In the genomic region with DNA sequence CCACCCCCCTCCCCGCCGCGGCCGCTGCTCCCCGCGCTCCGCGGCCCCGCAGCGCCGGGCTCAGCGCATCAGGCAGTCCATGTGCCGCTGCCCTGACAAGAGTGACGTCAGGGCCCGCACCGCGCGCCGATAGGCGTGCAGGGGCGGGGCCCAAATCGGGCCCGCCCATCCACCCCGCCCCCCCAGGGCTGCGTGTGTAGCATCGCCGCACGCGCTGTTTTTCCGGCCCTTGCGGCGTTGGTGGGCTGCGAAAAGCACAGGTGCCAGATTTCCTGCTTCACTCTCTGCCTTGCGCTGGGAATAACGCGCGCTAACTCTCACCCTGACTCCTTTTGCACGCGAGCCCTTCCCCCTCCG, we compare ENCODE assay signal across 8 mouse cellular contexts. TPM values are rescaled to one million over a fixed set of nuclear protein-coding genes. Genes with fewer than 3 reads are reported as not detected.
DNase-seq lines count a peak whose midpoint lies in the region; ATAC-seq lines count a peak whose summit lies in the region.

A gene (minus strand): TSS at position 79 of the 357 bp plus-strand sequence.

- intact Hi-C loops in left cerebral cortex, postnatal 4 days (cut with DNase I) = no loop called here

- no peaks in the 10 kb centered on the region for H3K9me3 ChIP-seq in embryonic facial prominence, embryonic 11.5 days (replicated peaks; ENCODE audit: control insufficient read depth, low read length)
- H3K9me3 ChIP-seq in midbrain, embryonic 11.5 days (ENCODE audit: control insufficient read depth, low read length) = no peaks in the 10 kb centered on the region

- peaks cover 23% of the 10 kb centered on the region for H3K27me3 ChIP-seq in embryonic facial prominence, embryonic 11.5 days (ENCODE audit: control insufficient read depth, insufficient read depth, low read length)
- H3K27me3 ChIP-seq in midbrain, embryonic 11.5 days (ENCODE audit: control insufficient read depth, insufficient read depth, low read length) = peaks cover 44% of the 10 kb centered on the region

- ATAC-seq in embryonic facial prominence, embryonic 11.5 days (replicated peaks; ENCODE audit: insufficient number of reproducible peaks, low FRiP score, low TSS enrichment, low read depth) = peak; percentile 93
- peak; percentile 97 for ATAC-seq in midbrain, embryonic 11.5 days (ENCODE audit: low FRiP score)

- 0% methylated on average over 30 of the region's 40 CpGs for WGBS in embryonic facial prominence, embryonic 11.5 days
- 0% methylated on average over 37 of the region's 40 CpGs for WGBS in midbrain, embryonic 11.5 days

- peak within 1 kb of the TSS; percentile 41 for H3K4me3 ChIP-seq in embryonic facial prominence, embryonic 11.5 days (ENCODE audit: low read depth, low read length)
- H3K4me3 ChIP-seq in midbrain, embryonic 11.5 days (ENCODE audit: low read depth, low read length) = peak within 1 kb of the TSS; percentile 25

- peak within 1 kb of the TSS; percentile 85 for H3K4me2 ChIP-seq in embryonic facial prominence, embryonic 11.5 days (ENCODE audit: low read depth, low read length)
- peak within 1 kb of the TSS; percentile 87 for H3K4me2 ChIP-seq in midbrain, embryonic 11.5 days

- no peak within 1 kb of the TSS for H3K27ac ChIP-seq in embryonic facial prominence, embryonic 11.5 days (replicated peaks; ENCODE audit: low read depth, low read length)
- H3K27ac ChIP-seq in midbrain, embryonic 11.5 days (ENCODE audit: low read depth, low read length) = no peak within 1 kb of the TSS

- peak within 1 kb of the TSS; percentile 48 for H3K9ac ChIP-seq in embryonic facial prominence, embryonic 11.5 days (replicated peaks; ENCODE audit: low read length)
- H3K9ac ChIP-seq in midbrain, embryonic 11.5 days (ENCODE audit: low read length) = peak within 1 kb of the TSS; percentile 36; the same call in 1 of the 2 replicates

- no peaks in the 10 kb centered on the region for H3K36me3 ChIP-seq in embryonic facial prominence, embryonic 11.5 days (replicated peaks; ENCODE audit: control insufficient read depth, insufficient read depth, low read depth, low read length)
- no peaks in the 10 kb centered on the region for H3K36me3 ChIP-seq in midbrain, embryonic 11.5 days (ENCODE audit: control insufficient read depth, insufficient read depth, low read length)

- no peaks in the 10 kb centered on the region for H3K4me1 ChIP-seq in embryonic facial prominence, embryonic 11.5 days (ENCODE audit: control insufficient read depth, insufficient read depth, low read length)
- H3K4me1 ChIP-seq in midbrain, embryonic 11.5 days (ENCODE audit: control insufficient read depth, insufficient read depth, low read length) = peaks cover 17% of the 10 kb centered on the region

- peak; percentile 90 for DNase-seq in adrenal gland, postnatal 25 days
- peak; percentile 95 for DNase-seq in embryonic facial prominence, embryonic 11.5 days (ENCODE audit: low spot score)
- peak; percentile 99 for DNase-seq in heart, adult 11 months
- peak; percentile 90 for DNase-seq in kidney, adult 11 months
- DNase-seq in left cerebral cortex, postnatal 4 days = peak; percentile 94
- DNase-seq in midbrain, embryonic 11.5 days (ENCODE audit: low spot score, missing footprints) = peak; percentile 100
- DNase-seq in right cerebral cortex, postnatal 4 days = peak; percentile 95
- peak; percentile 87 for DNase-seq in yolk sac, embryonic 10.5 days (ENCODE audit: low spot score)

RNA-seq across cellular contexts. Expression of the gene that starts here (rescaled TPM):
- 17.9 and 22.8 TPM in 2 replicates for total RNA-seq in adrenal gland, postnatal 25 days (2021)
- polyA plus RNA-seq in embryonic facial prominence, embryonic 11.5 days (2014; fragmentation: Nextera tagmentation; extraction: Ambion mirVana) = 1.1 and 1.6 TPM in 2 replicates
- total RNA-seq in left cerebral cortex, postnatal 4 days (2021) = 10 to 100 TPM; 24.6 to 26.3 TPM
- 2.0 and 2.2 TPM in 2 replicates for polyA plus RNA-seq in midbrain, embryonic 11.5 days (2014; fragmentation: Nextera tagmentation; extraction: Ambion mirVana)
